Mouse (Mus musculus) CH12.LX (cell line): Measurements from ENCODE around the gene Slc6a11. TPM values are rescaled to one million over a fixed set of nuclear protein-coding genes. Genes with fewer than 3 reads are reported as not detected.

Experiments
- DNase-seq: peaks from one replicate; pipeline ENCODE4 v3.0.0-alpha.2; 2013; ENCODE audit errors: extremely low read depth
- H3K27ac ChIP-seq: 2 replicates; pipeline ENCODE4 v1.5.1; 2012; ENCODE audit warnings: low read depth, mild to moderate bottlenecking, control low read depth, moderate library complexity; ENCODE audit not compliant: insufficient read depth
- H3K27me3 ChIP-seq: replicated peaks from 2 replicates; pipeline ENCODE3; 2012; ENCODE audit warnings: inconsistent platforms
- H3K36me3 ChIP-seq, 2 experiments: replicated peaks in 1 of 2; 2 replicates each; pipeline versions ENCODE3 to v1.6.1; 2012; ENCODE audit warnings: inconsistent platforms in 1 of 2, low read length in 1 of 2, mild to moderate bottlenecking in 1 of 2, mixed read lengths in 1 of 2, moderate library complexity in 1 of 2; ENCODE audit not compliant: control insufficient read depth in 1 of 2, insufficient read depth in 1 of 2
- H3K4me1 ChIP-seq, 2 experiments: 2 replicates each; pipeline ENCODE4 v1.6.1; 2012; ENCODE audit warnings: inconsistent platforms in 1 of 2, moderate library complexity in 1 of 2; ENCODE audit not compliant: insufficient read depth in 2 of 2, control insufficient read depth in 1 of 2
- H3K4me2 ChIP-seq: 2 replicates; pipeline ENCODE4 v1.6.1; 2012; ENCODE audit warnings: low read depth, mild to moderate bottlenecking, control low read depth; ENCODE audit not compliant: poor library complexity, insufficient read depth, severe bottlenecking
- H3K4me3 ChIP-seq, 3 experiments: fragments of 150-350 bp in 1 of 3; sonication (generic) in 1 of 3; replicated peaks in 1 of 3; 2 replicates each; pipeline versions ENCODE3 to v1.5.1; 2011 to 2012; ENCODE audit warnings: low read depth in 2 of 3, low read length in 2 of 3, mild to moderate bottlenecking in 2 of 3, moderate library complexity in 2 of 3, control low read depth in 1 of 3, improper control_type of control experiment in 1 of 3, inconsistent platforms in 1 of 3, mixed read lengths in 1 of 3; ENCODE audit not compliant: poor library complexity in 1 of 3
- H3K79me2 ChIP-seq: replicated peaks from 2 replicates; pipeline ENCODE4 v1.6.1; 2012; ENCODE audit warnings: mild to moderate bottlenecking, moderate library complexity; ENCODE audit not compliant: control insufficient read depth, poor library complexity, insufficient read depth, severe bottlenecking; ENCODE audit errors: extremely low read depth
- H3K9ac ChIP-seq: 2 replicates; pipeline ENCODE4 v1.6.1; 2012; ENCODE audit warnings: low read depth, mild to moderate bottlenecking, control low read depth, moderate library complexity; ENCODE audit not compliant: insufficient read depth
- H3K9me3 ChIP-seq: replicated peaks from 2 replicates; pipeline ENCODE3; 2012; ENCODE audit warnings: low read length, inconsistent platforms, mixed read lengths
- CHD1 ChIP-seq: IDR thresholded peaks from 2 replicates; pipeline ENCODE4 v1.6.1; 2012; ENCODE audit warnings: low read depth, low read length, improper control_type of control experiment, inconsistent platforms
- CHD2 ChIP-seq: IDR thresholded peaks from 2 replicates; pipeline ENCODE4 v1.6.1; 2011; ENCODE audit warnings: low read length, improper control_type of control experiment
- CTCF ChIP-seq, 2 experiments: IDR thresholded peaks in 1 of 2; conservative IDR thresholded peaks in 1 of 2; 2 replicates each; pipeline ENCODE4 v1.5.1; 2011 to 2012; ENCODE audit warnings: low read depth in 2 of 2, low read length in 2 of 2, improper control_type of control experiment in 1 of 2, inconsistent platforms in 1 of 2, mild to moderate bottlenecking in 1 of 2, moderate library complexity in 1 of 2
- E2F4 ChIP-seq: IDR thresholded peaks from 2 replicates; pipeline ENCODE4 v1.6.1; 2011; ENCODE audit warnings: low read depth, low read length, improper control_type of control experiment; ENCODE audit not compliant: insufficient replicate concordance
- ETS1 ChIP-seq: conservative IDR thresholded peaks from 2 replicates; pipeline ENCODE4 v1.6.1; 2012; ENCODE audit warnings: low read depth, mild to moderate bottlenecking, inconsistent platforms, low read length, improper control_type of control experiment, moderate library complexity
- HCFC1 ChIP-seq: IDR thresholded peaks from 2 replicates; pipeline ENCODE4 v1.6.1; 2012; ENCODE audit warnings: low read depth, mild to moderate bottlenecking, inconsistent platforms, low read length, improper control_type of control experiment
- IRF4 ChIP-seq: IDR thresholded peaks from 2 replicates; pipeline ENCODE4 v1.6.1; 2014; ENCODE audit warnings: low read depth, mild to moderate bottlenecking, inconsistent platforms, low read length, improper control_type of control experiment
- JUN ChIP-seq: IDR thresholded peaks from 2 replicates; pipeline ENCODE4 v1.6.1; 2011; ENCODE audit warnings: low read depth, mild to moderate bottlenecking, low read length, improper control_type of control experiment, moderate library complexity; ENCODE audit not compliant: insufficient read depth
- KAT2A ChIP-seq: IDR thresholded peaks from 2 replicates; pipeline ENCODE4 v1.6.1; 2012; ENCODE audit warnings: low read length, improper control_type of control experiment, inconsistent platforms; ENCODE audit not compliant: insufficient replicate concordance
- MAFK ChIP-seq: IDR thresholded peaks from 2 replicates; pipeline ENCODE4 v1.6.1; 2011; ENCODE audit warnings: low read length, improper control_type of control experiment; ENCODE audit not compliant: insufficient replicate concordance
- MEF2A ChIP-seq: IDR thresholded peaks from 2 replicates; pipeline ENCODE4 v1.6.1; 2014; ENCODE audit warnings: low read depth, mild to moderate bottlenecking, inconsistent platforms, low read length, improper control_type of control experiment, borderline replicate concordance
- MXI1 ChIP-seq: IDR thresholded peaks from 2 replicates; pipeline ENCODE4 v1.6.1; 2011; ENCODE audit warnings: mild to moderate bottlenecking, low read depth, low read length, improper control_type of control experiment
- NRF1 ChIP-seq: IDR thresholded peaks from 2 replicates; pipeline ENCODE4 v1.6.1; 2014; ENCODE audit warnings: low read depth, mild to moderate bottlenecking, inconsistent platforms, low read length, improper control_type of control experiment, moderate library complexity
- PAX5 ChIP-seq: IDR thresholded peaks from 2 replicates; pipeline ENCODE4 v1.6.1; 2012; ENCODE audit warnings: low read length, inconsistent platforms, mixed read lengths
- POLR2AphosphoS2 ChIP-seq: IDR thresholded peaks from 2 replicates; pipeline ENCODE4 v1.6.1; 2011; ENCODE audit warnings: low read depth, low read length, improper control_type of control experiment
- USF1 ChIP-seq: IDR thresholded peaks from 2 replicates; pipeline ENCODE4 v1.6.1; 2014; ENCODE audit warnings: low read depth, mild to moderate bottlenecking, inconsistent platforms, low read length, improper control_type of control experiment
- USF2 ChIP-seq: conservative IDR thresholded peaks from 2 replicates; pipeline ENCODE4 v1.6.1; 2011; ENCODE audit warnings: low read depth, low read length, improper control_type of control experiment
- ZC3H11A ChIP-seq: IDR thresholded peaks from 2 replicates; pipeline ENCODE4 v1.6.1; 2012; ENCODE audit warnings: low read depth, mild to moderate bottlenecking, inconsistent platforms, low read length, improper control_type of control experiment
- ZKSCAN1 ChIP-seq: IDR thresholded peaks from 2 replicates; pipeline ENCODE4 v1.6.1; 2012; ENCODE audit warnings: low read depth, inconsistent platforms, low read length, improper control_type of control experiment, borderline replicate concordance
- ZMIZ1 ChIP-seq: IDR thresholded peaks from 2 replicates; pipeline ENCODE4 v1.6.1; 2012; ENCODE audit warnings: low read depth, mild to moderate bottlenecking, inconsistent platforms, low read length, improper control_type of control experiment
- dilution Hi-C: fragments of 300-500 bp; cut with MboI; formaldehyde crosslinking; loops from 2 replicates; pipeline ENCODE4 v1.14.3; 2020; ENCODE audit warnings: low sequenced_read_pairs; ENCODE audit not compliant: extremely low pct_unique_long_range_greater_than_20kb, extremely low pct_ligation_motif_present
- in situ Hi-C: fragments of 300-500 bp; cut with MboI; formaldehyde crosslinking; loops from 3 replicates; pipeline ENCODE4 v1.14.3; 2019; ENCODE audit warnings: low sequenced_read_pairs, low pct_ligation_motif_present, low pct_unique_long_range_greater_than_20kb, mixed read lengths
- polyA plus RNA-seq: library from polyadenylated mRNA; unstranded; fragments of >175 nt; gene quantifications from 2 replicates; pipeline ENCODE4 v1.2.1, GENCODE M21; 2012; ENCODE audit warnings: low read depth; ENCODE audit not compliant: insufficient read length
- total RNA-seq, 2 experiments: library from RNA; depleted of rRNA; stranded (reverse); fragments of 300-350 nt in 1 of 2; fragments of >200 nt in 1 of 2; gene quantifications; 2 replicates each; pipeline ENCODE4 v1.2.3; 2012 to 2014

Slc6a11 gene
- total and polyA plus RNA-seq, 3 experiments, result not detected

GRCm38 (mm10) chr6:114272279-114272678, 141.2 kb downstream of the Slc6a11 start:
- Histone ChIP-seq H3K9ac (no peak overlapping the region), H3K4me3 (no peak overlapping the region), H3K27me3 (peaks cover 87% of the 10 kb centered on the region), H3K4me2 (no peak overlapping the region), H3K27ac (no peak overlapping the region), H3K9me3 (no peaks in the 10 kb centered on the region), H3K4me1 (no peaks in the 10 kb centered on the region), H3K36me3 (no peaks in the 10 kb centered on the region), H3K79me2 (no peaks in the 10 kb centered on the region)
- TF ChIP-seq ZC3H11A (no peak), CTCF (conservative IDR thresholded peaks at IDR 0.05 in 1 of 2, IDR thresholded peaks at IDR 0.05 in 1 of 2; ENCODE audit: low read depth in 2 of 2, low read length in 2 of 2) (no peak), MEF2A (no peak), CHD1 (no peak), USF1 (no peak), USF2 (no peak), E2F4 (no peak), CHD2 (no peak), MAFK (no peak), ZKSCAN1 (no peak), NRF1 (no peak), ETS1 (no peak), MXI1 (no peak), PAX5 (no peak), POLR2AphosphoS2 (no peak), ZMIZ1 (no peak), IRF4 (no peak), HCFC1 (no peak)
- no peak for DNase-seq
- in situ Hi-C loops, result no loop called here
- dilution Hi-C loops, result no loop called here

- no peaks in the 10 kb centered on the region for H3K9me3 ChIP-seq
- H3K79me2 ChIP-seq, result no peaks in the 10 kb centered on the region
- DNase-seq, result no peak
- no peak overlapping the region for H3K9ac ChIP-seq
- no peaks in the 10 kb centered on the region for H3K36me3 ChIP-seq
- dilution Hi-C loops, result no loop called here
- H3K4me2 ChIP-seq, result no peak overlapping the region
- no peaks in the 10 kb centered on the region for H3K4me1 ChIP-seq
- H3K27ac ChIP-seq, result no peak overlapping the region
- in situ Hi-C loops, result no loop called here
- TF ChIP-seq KAT2A (no peak), JUN (no peak)
- TF ChIP-seq, all 38 proteins: peak for 0
- Histone ChIP-seq H3K4me3 (no peak overlapping the region), H3K27me3 (peaks cover 94% of the 10 kb centered on the region)
Observed at GRCm38 (mm10) chr6:114273997-114274728, 143.1 kb downstream of the Slc6a11 start.
